Mouse (Mus musculus) adrenal gland, postnatal 0 days (tissue): Measurements from ENCODE around the gene Gm10337. TPM values are rescaled to one million over a fixed set of nuclear protein-coding genes. Genes with fewer than 3 reads are reported as not detected.

Source experiments
- polyA plus RNA-seq: library from polyadenylated mRNA; unstranded; fragments of >200 nt; fragmentation: Nextera tagmentation; extraction: Ambion mirVana; gene quantifications from 2 replicates; pipeline ENCODE4 v1.2.1, GENCODE M21; 2015

The Gm10337 gene
- 5.6 and 8.0 TPM in 2 replicates for polyA plus RNA-seq

DNA sequence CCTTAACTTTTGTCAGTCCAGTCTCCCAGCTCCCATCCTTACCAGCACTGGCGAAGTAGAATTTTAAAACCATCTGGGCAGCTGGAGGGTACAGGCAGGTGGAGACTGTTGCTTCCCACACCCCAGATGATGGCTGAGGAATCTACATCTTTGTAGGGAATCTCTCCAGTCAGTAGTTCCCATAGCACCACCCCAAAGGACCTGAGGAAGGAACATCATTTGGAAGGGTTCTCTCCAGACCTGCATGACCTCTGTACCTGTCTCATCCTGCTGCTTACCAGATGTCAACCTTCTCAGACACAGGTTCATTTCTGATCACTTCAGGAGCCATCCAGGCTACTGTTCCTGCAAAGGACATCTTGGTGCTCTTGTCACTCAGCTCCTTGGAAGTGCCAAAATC is at the start of gene Gm10337:
Gm10337 (plus strand) TSS at position 276 of the 400 bp plus-strand sequence.

DNA sequence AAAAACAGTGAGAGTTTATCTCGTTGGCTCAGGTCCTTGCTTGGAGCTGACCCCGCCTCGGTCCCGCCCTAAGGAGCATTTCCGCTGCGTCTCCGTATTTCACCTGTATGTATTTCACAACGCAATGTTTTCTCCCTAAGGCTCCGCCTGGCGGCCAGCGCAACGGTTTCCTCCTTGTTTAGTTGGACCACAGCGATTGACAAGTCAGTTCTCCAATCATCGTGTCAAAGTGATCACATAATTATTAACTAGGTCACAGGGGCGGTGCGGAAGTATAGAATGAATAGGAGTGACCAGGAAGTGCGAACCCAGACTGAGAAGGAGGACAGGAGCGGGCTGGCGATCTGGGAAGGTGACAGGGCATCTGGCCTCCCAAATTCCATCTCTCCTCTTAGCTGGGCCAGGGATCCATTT is 44.6 kb upstream of the Gm10337 start, which contains the start of gene Prr13:
Prr13 (plus strand) TSS at position 125 of the 414 bp plus-strand sequence.

GRCm38 (mm10) chr15:102470183-102470604 is 33.3 kb upstream of the Gm10337 start, which contains the start of gene Pcbp2:
Gene Pcbp2 (plus strand): TSS chr15:102470539.

GRCm38 (mm10) chr15:102516728-102517404 is 13.3 kb downstream of the Gm10337 start, which contains the start of gene Map3k12:
Gene Map3k12 (minus strand): TSS chr15:102517064.

GRCm38 (mm10) chr15:102517976-102518858 is 14.7 kb downstream of the Gm10337 start, which contains the start of gene Tarbp2:
Gene Tarbp2 (plus strand): TSS chr15:102518192.

GRCm38 (mm10) chr15:102524892-102525485 is 21.5 kb downstream of the Gm10337 start, which contains the start of gene Npff:
Gene Npff (minus strand): TSS chr15:102524942.

Other genes starting within 250 kb of the Gm10337 start
- gene Rarg, start 246.2 kb upstream of the Gm10337 start, polyA plus RNA-seq = 16.1 and 19.9 TPM in 2 replicates
- gene Gm9918, start 233.2 kb upstream of the Gm10337 start, polyA plus RNA-seq = 0.19 and 0.49 TPM in 2 replicates
- gene Mfsd5, start 224.3 kb upstream of the Gm10337 start, polyA plus RNA-seq = 42.8 and 60.8 TPM in 2 replicates
- 4.3 and 4.6 TPM in 2 replicates for gene Espl1, start 207.5 kb upstream of the Gm10337 start, polyA plus RNA-seq
- 557 and 831 TPM in 2 replicates for gene Pfdn5, start 177.6 kb upstream of the Gm10337 start, polyA plus RNA-seq
- 70.0 and 81.2 TPM in 2 replicates for gene Myg1, start 172.0 kb upstream of the Gm10337 start, polyA plus RNA-seq
- 20.1 and 31.7 TPM in 2 replicates for gene Aaas, start 153.0 kb upstream of the Gm10337 start, polyA plus RNA-seq
- 0.10 and 0.27 TPM in 2 replicates for gene Sp7, start 136.5 kb upstream of the Gm10337 start, polyA plus RNA-seq
- 3.7 and 3.8 TPM in 2 replicates for gene Sp1, start 97.6 kb upstream of the Gm10337 start, polyA plus RNA-seq
- gene Amhr2, start 58.4 kb upstream of the Gm10337 start, polyA plus RNA-seq = 1.2 and 2.9 TPM in 2 replicates
- 115 and 172 TPM in 2 replicates for gene Prr13, start 44.7 kb upstream of the Gm10337 start, polyA plus RNA-seq
- 120 and 135 TPM in 2 replicates for gene Pcbp2, start 33.2 kb upstream of the Gm10337 start, polyA plus RNA-seq
- 9.7 and 11.3 TPM in 2 replicates for gene Map3k12, start 13.3 kb downstream of the Gm10337 start, polyA plus RNA-seq
- gene Tarbp2, start 14.5 kb downstream of the Gm10337 start, polyA plus RNA-seq = 33.9 and 41.3 TPM in 2 replicates
- 1.3 TPM in 2 replicates for gene Npff, start 21.2 kb downstream of the Gm10337 start, polyA plus RNA-seq
- gene Gm28047, start 121.3 kb downstream of the Gm10337 start, polyA plus RNA-seq = 0.62 TPM in 1 of 2 replicates, not detected in the other
- 19.3 and 20.7 TPM in 2 replicates for gene Atf7, start 121.7 kb downstream of the Gm10337 start, polyA plus RNA-seq
- 57.0 and 81.6 TPM in 2 replicates for gene Atp5g2, start 168.6 kb downstream of the Gm10337 start, polyA plus RNA-seq
- gene Calcoco1, start 218.5 kb downstream of the Gm10337 start, polyA plus RNA-seq = 62.0 and 93.0 TPM in 2 replicates